Mouse (Mus musculus) stomach, postnatal 0 days (tissue): ENCODE data around the gene Tshz3.

Experiments
- CTCF ChIP-seq: IDR thresholded peaks from 2 replicates; pipeline ENCODE4 v1.5.1; 2016; ENCODE audit warnings: antibody characterized with exemption, low read depth, mild to moderate bottlenecking, moderate library complexity
- EP300 ChIP-seq: optimal IDR thresholded peaks from 2 replicates; pipeline ENCODE3; 2016; ENCODE audit warnings: antibody characterized with exemption

- TF ChIP-seq CTCF = no peak
- TF ChIP-seq EP300 = no peak
Observed at GRCm38 (mm10) chr7:36663431-36663830, 34.5 kb upstream of the Tshz3 start.
